Mouse (Mus musculus) mesoderm, embryonic 11.5 days (tissue): ENCODE measurements at regions not wholly inside any gene's neighbourhood (a gene's known extent, or its start where the extent isn't known, plus 50 kb on each side); places are given as distances from the start of the nearest gene placed in this dataset.
A peak's percentile ranks its signal among the peaks of the same experiment; 100 is the strongest.

Experiments
- DNase-seq: peaks from one replicate; pipeline ENCODE4 v3.0.0-alpha.2; 2012; ENCODE audit warnings: low read depth, low spot score

- no peak for DNase-seq
Observed at GRCm38 (mm10) chr3:104712711-104713110, 68.1 kb upstream of the Ppm1j start.

- DNase-seq: peak; percentile 80
Observed at GRCm38 (mm10) chr3:104713836-104714631, 66.8 kb upstream of the Ppm1j start.

- DNase-seq: peak; percentile 73
Observed at GRCm38 (mm10) chr3:104714679-104715326, 66.1 kb upstream of the Ppm1j start.
